Mouse (Mus musculus) cerebellum, adult (tissue): ENCODE results near the gene Ralgds.

Experiments
- ATAC-seq: cut with Nextera tagmentation; 2 replicates; pipeline ENCODE4 v1.9.2; 2017; ENCODE audit warnings: mild to moderate bottlenecking, moderate library complexity, mixed read lengths; ENCODE audit not compliant: insufficient number of reproducible peaks, low FRiP score, low TSS enrichment

Ralgds gene

DNA sequence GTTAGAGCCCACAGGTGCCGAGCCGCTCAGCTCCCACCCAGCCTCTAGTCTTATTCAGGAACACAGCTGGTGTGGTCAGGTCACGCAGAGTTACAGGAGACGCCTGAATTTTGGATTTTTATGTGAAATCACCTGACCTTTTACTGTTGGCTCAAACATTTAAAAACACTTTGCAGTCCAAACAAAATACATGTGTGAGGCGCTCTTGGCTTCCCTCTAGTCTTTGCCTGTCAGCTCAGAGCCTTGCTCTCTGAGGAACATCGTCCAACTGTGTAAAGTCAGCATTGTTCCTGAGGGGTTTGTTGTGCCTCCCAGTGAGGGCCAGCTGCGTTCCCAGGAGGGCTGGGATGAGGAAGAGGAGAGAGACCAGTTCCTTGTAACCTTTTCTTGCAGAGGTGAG, 17.4 kb downstream of the Ralgds start:
- ATAC-seq, result no peak

GRCm38 (mm10) chr2:28532938-28533771, 20.2 kb downstream of the Ralgds start:
- peak; percentile 69; the same call in 1 of the 2 replicates for ATAC-seq

- ATAC-seq, result no peak
These were observed 21.0 kb downstream of the Ralgds start for GRCm38 (mm10) chr2:28533901-28534435.

- ATAC-seq, result no peak
These were observed 21.7 kb downstream of the Ralgds start for GRCm38 (mm10) chr2:28534436-28535262.

DNA sequence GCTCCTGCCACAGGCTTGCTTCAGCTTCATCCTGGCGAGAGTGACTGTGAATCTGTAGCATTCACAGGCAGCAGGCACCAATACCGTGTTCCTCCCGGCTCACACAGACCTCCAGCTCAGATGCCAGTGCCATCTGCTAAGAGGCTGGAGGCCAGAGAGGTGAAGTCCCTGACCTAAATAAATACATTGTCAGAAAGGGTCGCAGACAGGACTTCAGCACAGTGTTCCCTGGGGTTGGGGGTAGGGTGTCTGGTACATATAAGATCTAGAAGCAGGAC, 22.3 kb downstream of the Ralgds start:
- ATAC-seq, result peak; percentile 54; the same call in 1 of the 2 replicates

GRCm38 (mm10) chr2:28535650-28536049, 22.7 kb downstream of the Ralgds start:
- ATAC-seq, result peak; percentile 16; the same call in 1 of the 2 replicates

DNA sequence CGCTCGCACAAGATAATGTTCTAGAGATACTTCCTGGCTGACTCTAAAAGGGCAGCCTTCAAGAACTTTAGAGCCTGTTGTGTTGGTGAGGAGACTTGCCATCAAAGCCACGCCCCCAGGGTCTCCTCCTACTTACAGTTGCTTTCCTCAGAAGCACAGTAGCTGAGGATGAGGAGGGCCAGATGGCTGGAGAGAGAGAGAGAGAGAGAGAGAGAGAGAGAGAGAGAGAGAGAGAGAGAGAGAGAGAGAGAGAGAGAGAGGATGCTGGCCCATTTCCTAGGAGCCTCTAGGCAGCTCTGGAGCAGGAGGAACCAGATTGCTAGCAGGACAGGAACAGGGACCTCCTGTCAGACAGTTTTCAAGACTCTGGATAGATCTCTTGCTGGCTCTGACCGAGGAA, 23.2 kb downstream of the Ralgds start:
- no peak for ATAC-seq

DNA sequence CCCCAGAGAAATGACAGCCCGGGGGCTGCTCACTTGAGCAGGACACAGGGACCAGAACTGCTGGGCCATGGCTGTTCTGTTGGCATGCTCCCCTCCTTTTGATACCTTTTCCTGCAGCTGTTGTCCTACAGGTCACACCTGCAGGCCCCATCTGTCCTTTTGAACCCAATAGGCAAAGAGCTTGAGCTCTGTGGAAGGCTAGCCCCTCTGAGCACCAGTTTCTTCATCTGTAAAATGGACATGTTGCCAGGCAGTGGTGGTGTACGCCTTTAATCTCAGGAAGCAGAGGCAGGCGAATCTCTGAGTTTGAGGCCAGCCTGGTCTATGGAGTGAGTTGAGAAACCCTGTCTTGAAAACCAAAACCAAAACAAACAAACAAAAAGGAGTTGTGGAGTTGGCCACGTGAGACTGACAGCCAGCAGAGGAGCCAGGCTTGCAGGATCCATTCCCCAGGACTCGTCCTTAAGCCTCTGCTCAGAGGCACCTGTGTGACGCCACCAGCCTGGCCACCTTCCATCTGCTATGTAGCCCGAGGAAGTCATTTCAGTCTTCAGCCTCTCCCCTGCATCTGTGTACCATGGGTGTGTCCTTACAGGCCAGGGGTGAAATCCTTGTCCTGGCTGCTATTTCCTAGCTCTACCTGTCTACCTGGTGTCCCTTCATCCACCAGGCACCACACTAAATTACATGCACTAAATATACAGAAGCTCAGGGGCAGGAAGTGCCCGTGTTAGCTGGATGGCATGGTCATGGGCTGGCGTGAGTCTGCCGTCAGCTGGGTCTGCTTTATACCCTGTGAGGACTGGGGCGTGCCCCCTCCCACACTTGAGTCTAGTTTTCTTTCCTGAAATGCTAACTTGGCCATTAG, 24.1 kb downstream of the Ralgds start:
- ATAC-seq, result no peak

DNA sequence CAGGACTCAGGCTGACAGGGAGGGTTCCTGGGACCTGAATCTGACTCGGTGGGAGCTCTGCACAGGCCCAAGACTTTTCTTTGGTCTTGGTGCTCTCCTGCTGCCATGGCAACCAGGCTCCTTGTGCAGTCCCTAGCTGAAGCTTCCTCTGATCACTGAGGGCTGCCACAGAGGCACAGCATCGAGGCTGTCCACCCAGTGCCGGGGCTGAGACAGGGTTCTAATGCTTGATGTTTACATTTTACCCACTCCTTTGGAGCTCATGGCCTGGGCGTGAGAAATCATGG, 24.7 kb downstream of the Ralgds start:
- ATAC-seq, result no peak

DNA sequence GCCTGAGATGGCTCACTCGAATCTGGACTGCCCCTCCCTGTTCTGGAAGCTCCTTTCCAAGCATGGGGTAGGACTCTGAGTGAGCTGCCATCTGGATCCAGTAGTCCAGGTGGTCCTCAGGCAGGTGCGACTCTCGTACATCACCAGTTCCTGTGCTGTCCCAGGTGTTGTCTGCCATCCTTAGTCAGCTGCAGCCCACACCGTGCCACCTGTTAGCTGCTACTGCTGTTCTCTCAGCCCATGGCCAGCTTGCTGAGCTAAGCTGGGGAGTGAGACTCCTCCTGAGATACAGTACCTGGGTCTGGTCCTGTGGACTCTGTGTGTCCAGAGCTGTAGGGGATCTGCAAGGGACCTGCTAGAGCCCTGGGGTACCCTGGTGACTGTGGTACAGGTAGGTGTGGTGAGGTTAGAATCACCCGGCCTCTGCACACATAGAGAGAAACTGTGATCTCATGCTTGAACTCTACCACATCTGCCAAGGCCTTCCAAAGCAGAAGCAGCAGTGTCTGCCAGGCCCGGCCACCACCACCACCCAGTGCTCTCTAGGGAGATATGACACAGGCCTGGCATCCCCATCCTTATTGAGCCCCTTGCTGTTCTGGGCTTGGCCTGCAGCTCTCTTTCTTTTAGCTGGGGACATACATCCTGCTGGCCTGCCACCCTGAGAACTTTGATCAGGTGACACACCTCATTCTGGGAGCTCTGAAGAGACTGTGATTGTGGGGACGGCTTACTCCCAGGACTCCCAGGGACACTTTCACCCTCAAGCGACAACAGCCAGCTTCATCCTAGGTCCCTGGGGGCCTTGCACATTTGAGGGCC, 25.3 kb downstream of the Ralgds start:
- no peak for ATAC-seq

DNA sequence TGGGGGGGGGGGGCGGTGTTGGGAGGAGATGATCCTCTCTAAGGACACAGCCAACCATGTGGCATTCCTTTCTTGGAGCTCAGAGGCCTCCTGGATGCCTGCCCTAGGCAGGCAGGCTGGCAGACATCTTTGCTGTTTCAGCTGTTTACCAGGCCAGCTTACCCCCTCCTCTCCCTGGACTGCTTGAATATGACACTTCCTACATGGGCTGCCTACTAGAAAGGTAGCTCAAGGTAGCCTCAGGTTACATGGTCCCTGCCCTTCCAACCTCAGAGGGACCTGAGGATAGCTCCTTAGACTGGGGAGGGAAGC, 25.8 kb downstream of the Ralgds start:
- no peak for ATAC-seq

DNA sequence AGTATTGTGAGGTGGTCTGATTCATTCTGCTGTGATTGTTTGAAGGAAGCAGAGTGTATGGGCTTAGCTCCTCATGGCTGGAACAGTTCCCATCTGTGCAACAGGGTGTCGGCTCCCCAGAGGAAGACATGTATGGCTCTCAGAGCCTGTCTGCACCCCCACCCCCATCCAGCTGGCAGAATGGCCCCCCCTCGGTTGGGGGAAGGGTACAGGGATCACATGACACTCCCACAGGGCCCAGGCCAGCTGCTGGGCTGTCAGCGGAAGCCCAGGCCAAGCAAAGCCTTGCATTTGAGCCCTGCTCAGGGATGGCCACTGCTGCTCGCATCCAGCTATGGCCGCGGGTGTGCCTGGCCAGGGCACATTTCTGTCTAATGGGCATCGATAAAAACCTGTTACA, 26.3 kb downstream of the Ralgds start:
- no peak for ATAC-seq

GRCm38 (mm10) chr2:28539949-28540348, 27.0 kb downstream of the Ralgds start:
- no peak for ATAC-seq

- ATAC-seq, result no peak
These were observed 27.8 kb downstream of the Ralgds start for GRCm38 (mm10) chr2:28540587-28541227.

DNA sequence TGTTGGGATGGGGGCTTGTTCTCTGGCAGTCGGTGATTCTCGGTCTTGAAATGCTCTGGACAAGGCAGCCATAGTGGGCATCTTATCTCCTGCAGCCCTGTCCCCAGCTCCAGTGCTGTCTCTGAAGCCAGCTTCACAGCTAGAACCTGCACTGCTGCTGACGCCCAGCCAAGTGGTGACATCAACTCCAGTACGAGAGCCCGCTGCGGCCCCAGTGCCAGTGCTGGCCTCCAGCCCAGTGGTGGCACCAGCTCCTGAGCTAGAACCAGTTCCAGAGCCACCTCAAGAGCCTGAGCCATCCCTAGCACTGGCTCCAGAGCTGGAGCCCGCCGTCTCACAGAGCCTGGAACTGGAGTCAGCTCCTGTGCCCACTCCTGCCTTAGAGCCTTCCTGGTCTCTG, 31.0 kb downstream of the Ralgds start:
- ATAC-seq, result peak; percentile 47; the same call in 1 of the 2 replicates

GRCm38 (mm10) chr2:28545976-28546375, 33.1 kb downstream of the Ralgds start:
- ATAC-seq, result no peak

DNA sequence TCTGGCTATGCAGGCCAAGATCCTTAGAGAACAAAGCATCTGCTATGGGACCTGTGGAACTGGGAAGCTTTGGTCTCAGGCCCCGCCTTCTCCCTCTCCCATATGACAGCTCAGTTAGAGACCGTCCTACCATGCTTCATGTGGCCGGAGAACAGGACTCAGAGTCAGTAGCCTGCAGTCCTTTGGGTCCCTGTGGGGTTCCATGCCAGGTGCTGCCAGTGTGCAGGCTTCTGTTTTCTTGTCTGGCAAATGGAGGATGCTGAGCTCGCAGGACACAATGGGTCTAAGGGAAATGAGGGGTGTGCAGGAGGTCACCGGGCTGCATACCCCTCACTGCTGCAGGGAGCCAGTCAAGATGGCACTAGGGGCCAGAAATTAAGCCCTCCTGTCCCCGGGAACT, 33.6 kb downstream of the Ralgds start:
- ATAC-seq, result no peak

DNA sequence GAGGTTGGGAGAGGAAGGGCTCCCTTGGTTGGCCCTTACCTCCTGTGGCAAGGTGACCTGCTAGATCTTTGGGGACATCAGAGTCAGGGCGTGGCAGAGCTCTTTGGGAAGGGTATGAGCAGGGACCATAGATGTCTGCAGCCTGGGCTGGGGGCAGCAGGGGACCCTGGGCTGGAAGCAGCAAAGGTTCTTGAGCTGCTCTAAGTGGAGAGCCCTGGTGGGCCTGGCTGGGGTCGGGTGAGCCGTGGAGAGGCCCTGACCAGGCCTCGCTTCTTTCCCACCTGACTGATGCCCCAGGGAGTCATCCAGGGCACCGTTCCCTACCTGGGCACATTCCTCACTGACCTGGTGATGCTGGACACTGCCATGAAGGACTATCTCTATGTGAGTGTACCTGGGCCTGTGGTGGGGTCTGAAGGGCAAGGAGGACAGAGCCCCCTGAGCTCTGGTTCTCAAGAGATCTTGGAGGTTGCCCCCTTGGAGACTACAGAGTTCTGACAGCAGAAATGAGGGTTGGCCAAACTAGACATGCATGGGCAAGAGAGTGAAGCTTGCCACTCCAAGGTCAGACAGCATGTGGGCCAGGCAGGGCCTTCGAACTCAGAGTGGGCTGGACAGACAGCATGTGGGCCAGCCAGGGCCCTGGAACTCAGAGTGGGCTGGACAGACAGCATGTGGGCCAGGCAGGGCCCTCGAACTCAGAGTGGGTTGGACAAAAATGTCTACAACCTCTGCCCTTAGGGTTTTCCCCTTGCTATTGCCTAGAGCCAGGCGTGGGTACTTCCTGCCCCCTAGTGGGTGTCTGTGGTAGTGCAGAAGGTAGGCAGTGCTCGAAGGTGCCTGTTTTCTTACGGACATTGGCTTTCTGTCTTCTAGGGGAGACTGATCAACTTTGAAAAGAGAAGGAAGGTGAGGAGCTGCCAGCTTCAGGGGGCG, 34.6 kb downstream of the Ralgds start:
- no peak for ATAC-seq
